Mouse (Mus musculus) heart, postnatal 4 days (tissue): ENCODE data around the gene Defb26. TPM values are rescaled to one million over a fixed set of nuclear protein-coding genes. Genes with fewer than 3 reads are reported as not detected.

Source experiments
- DNase-seq: peaks from one replicate; pipeline ENCODE4 v3.0.0; 2021
- total RNA-seq, 2 experiments: library from RNA; stranded (reverse); gene quantifications; 2 replicates each; pipeline ENCODE4 v1.2.3; 2021

Gene Defb26
- total RNA-seq, 2 experiments from 2014 or later = not detected

DNA sequence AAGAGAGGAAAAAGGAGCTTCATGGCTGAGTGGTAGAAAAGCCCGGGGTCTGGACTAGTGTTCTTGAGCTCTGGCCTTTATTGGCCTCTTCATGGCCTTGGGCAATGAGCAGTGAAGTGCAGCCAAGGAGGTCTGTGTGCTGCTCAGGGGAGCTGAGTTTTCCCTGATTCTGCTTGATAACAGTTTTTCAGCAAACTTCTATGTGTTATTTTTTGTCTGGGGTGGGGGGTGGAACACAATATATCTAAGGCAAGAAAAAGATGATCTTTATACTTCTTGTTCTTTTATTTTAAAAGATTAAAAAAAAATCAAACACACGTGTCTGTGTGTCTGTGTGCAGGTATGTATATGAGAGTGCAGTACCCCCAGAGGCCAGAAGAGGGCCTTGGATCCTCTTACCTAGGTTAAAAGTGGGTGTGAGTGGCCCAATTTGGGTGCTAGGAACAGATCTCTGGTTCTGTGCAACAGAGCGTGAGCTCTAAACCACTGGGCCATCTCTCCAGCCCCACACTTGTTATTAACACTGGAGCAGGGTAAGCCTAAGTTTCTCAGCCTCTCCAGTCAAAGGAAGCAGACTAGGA, 46.8 kb downstream of the Defb26 start, which contains the start of gene Defb23:
Gene Defb23 (minus strand): TSS at position 51 of the 581 bp plus-strand sequence.
- no peak for DNase-seq

DNA sequence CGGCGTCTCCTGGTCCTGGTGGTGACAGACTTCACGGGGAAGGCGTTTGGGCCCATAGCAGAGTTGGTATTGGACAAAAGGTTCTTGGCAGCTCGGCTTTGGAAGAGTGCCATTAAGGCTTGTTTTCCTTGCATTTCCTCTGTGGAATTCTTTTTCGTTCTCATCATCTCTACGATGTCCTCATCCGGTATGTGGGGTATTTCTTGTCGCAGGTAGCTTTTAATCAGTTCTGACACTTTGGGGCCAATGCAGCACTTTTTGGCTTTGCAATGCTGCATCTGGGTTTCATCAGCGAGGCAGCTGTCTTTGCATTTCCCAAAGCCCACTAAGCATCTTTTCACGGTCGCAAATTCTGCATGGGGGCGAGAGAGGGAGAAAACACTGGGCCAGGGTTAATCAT, 52.3 kb downstream of the Defb26 start:
- no peak for DNase-seq

Other genes with a start within 250 kb of the Defb26 start
- gene Tbc1d20, start 217.9 kb downstream of the Defb26 start, total RNA-seq = 10 to 100 TPM; 54.4 to 65.8 TPM
- gene Rbck1, start 179.0 kb downstream of the Defb26 start, total RNA-seq = 10 to 100 TPM; 70.5 to 75.6 TPM
- gene Trib3, start 167.7 kb downstream of the Defb26 start, total RNA-seq = 1 to 10 TPM; 2.9 TPM
- gene Nrsn2, start 135.1 kb downstream of the Defb26 start, total RNA-seq = not detected
- 10 to 100 TPM; 42.3 to 42.6 TPM for gene Sox12, start 113.6 kb downstream of the Defb26 start, total RNA-seq
- 10 to 100 TPM; 24.9 to 27.4 TPM for gene Zcchc3, start 96.7 kb downstream of the Defb26 start, total RNA-seq
- 1 to 10 TPM; 3.8 to 4.0 TPM for gene 6820408C15Rik, start 96.1 kb downstream of the Defb26 start, total RNA-seq
- not detected for gene Defb23, start 47.1 kb downstream of the Defb26 start, total RNA-seq
- not detected for gene Defb20, start 34.6 kb downstream of the Defb26 start, total RNA-seq
- gene Defb22, start 21.6 kb downstream of the Defb26 start, total RNA-seq = not detected
- not detected for gene Defb28, start 6.6 kb upstream of the Defb26 start, total RNA-seq
- not detected for gene Defb29, start 28.4 kb upstream of the Defb26 start, total RNA-seq
- gene Gm17416, start 57.6 kb upstream of the Defb26 start, total RNA-seq = not detected
- not detected for gene Defb21, start 61.1 kb upstream of the Defb26 start, total RNA-seq
- gene Defb19, start 68.6 kb upstream of the Defb26 start, total RNA-seq = not detected
- gene Defb45, start 87.7 kb upstream of the Defb26 start, total RNA-seq = not detected
- not detected for gene Defb36, start 92.6 kb upstream of the Defb26 start, total RNA-seq
- not detected for gene Defb25, start 111.4 kb upstream of the Defb26 start, total RNA-seq
- 10 to 100 TPM; 13.5 to 13.9 TPM for gene Rem1, start 115.3 kb upstream of the Defb26 start, total RNA-seq
- gene H13, start 157.8 kb upstream of the Defb26 start, total RNA-seq = 10 to 100 TPM; 54.1 to 54.2 TPM
- gene Mcts2, start 175.3 kb upstream of the Defb26 start, total RNA-seq = 10 to 100 TPM; 19.9 to 20.2 TPM
- gene Id1, start 224.6 kb upstream of the Defb26 start, total RNA-seq = 10 to 100 TPM; 71.8 to 76.6 TPM
- 10 to 100 TPM; 13.7 to 15.1 TPM for gene Cox4i2, start 242.5 kb upstream of the Defb26 start, total RNA-seq